Mouse (Mus musculus) limb, embryonic 13.5 days (tissue): ENCODE measurements around the gene Ascl1. TPM values are rescaled to one million over a fixed set of nuclear protein-coding genes. Genes with fewer than 3 reads are reported as not detected.

Source experiments
- ATAC-seq: fragments of 200-750 bp; cut with Nextera tagmentation; 2 replicates; pipeline ENCODE4 v1.8.0; 2017; ENCODE audit warnings: low read depth, moderate number of reproducible peaks, moderate TSS enrichment; ENCODE audit not compliant: low FRiP score
- H3K27ac ChIP-seq: fragments of 300-500 bp; sonication (generic); 2 replicates; pipeline ENCODE4 v1.5.1; 2015; ENCODE audit warnings: inconsistent platforms, mild to moderate bottlenecking, moderate library complexity
- H3K27me3 ChIP-seq: fragments of 300-500 bp; sonication (generic); 2 replicates; pipeline ENCODE4 v1.6.1; 2015; ENCODE audit warnings: mild to moderate bottlenecking, inconsistent platforms
- H3K36me3 ChIP-seq: fragments of 300-500 bp; sonication (generic); 2 replicates; pipeline ENCODE4 v1.6.1; 2015; ENCODE audit warnings: inconsistent platforms, mild to moderate bottlenecking, moderate library complexity
- H3K4me1 ChIP-seq: fragments of 300-500 bp; sonication (generic); 2 replicates; pipeline ENCODE4 v1.6.1; 2015; ENCODE audit warnings: inconsistent platforms
- H3K4me2 ChIP-seq: fragments of 300-500 bp; sonication (generic); replicated peaks from 2 replicates; pipeline ENCODE4 v1.6.1; 2015; ENCODE audit warnings: inconsistent platforms, mild to moderate bottlenecking, moderate library complexity
- H3K4me3 ChIP-seq: fragments of 300-500 bp; sonication (generic); 2 replicates; pipeline ENCODE4 v1.5.1; 2015; ENCODE audit warnings: moderate library complexity, mild to moderate bottlenecking, inconsistent platforms
- H3K9ac ChIP-seq: fragments of 300-500 bp; sonication (generic); 2 replicates; pipeline ENCODE4 v1.6.1; 2015; ENCODE audit warnings: mild to moderate bottlenecking, inconsistent platforms
- H3K9me3 ChIP-seq: fragments of 300-500 bp; sonication (generic); 2 replicates; pipeline ENCODE4 v1.6.1; 2016; ENCODE audit warnings: inconsistent platforms
- WGBS: fragments of 180-500 bp; shearing (Covaris S2); methylation state at CpG from one replicate; pipeline ENCODE4 v1.1.7; 2015; 5-methylcytosine and 5-hydroxymethylcytosine counted together
- polyA plus RNA-seq: library from polyadenylated mRNA; unstranded; fragments of >200 nt; fragmentation: Nextera tagmentation; extraction: Ambion mirVana; gene quantifications from 2 replicates; pipeline ENCODE4 v1.2.1, GENCODE M21; 2015

The Ascl1 gene
- polyA plus RNA-seq, 1 experiment from 2014 or later = not detected

- H3K27me3 ChIP-seq = peaks cover 19% of the 10 kb centered on the region
- H3K4me2 ChIP-seq = no peak overlapping the region
- H3K4me1 ChIP-seq = no peaks in the 10 kb centered on the region
- no peak overlapping the region for H3K9ac ChIP-seq
- H3K4me3 ChIP-seq = no peak overlapping the region
- no peak for ATAC-seq
- H3K9me3 ChIP-seq = no peaks in the 10 kb centered on the region
- H3K27ac ChIP-seq = no peak overlapping the region
- WGBS = 62% methylated on average over 5 of the region's 5 CpGs
- H3K36me3 ChIP-seq = no peaks in the 10 kb centered on the region
Observed at GRCm38 (mm10) chr10:87477895-87478294, 15.6 kb downstream of the Ascl1 start.

GRCm38 (mm10) chr10:87474971-87475370, 18.5 kb downstream of the Ascl1 start:
- no peak overlapping the region for H3K4me3 ChIP-seq

GRCm38 (mm10) chr10:87473475-87474131, 19.9 kb downstream of the Ascl1 start:
- H3K27ac ChIP-seq = no peak overlapping the region
- H3K4me1 ChIP-seq = no peaks in the 10 kb centered on the region
- WGBS = 75% methylated on average over 10 of the region's 10 CpGs
- no peaks in the 10 kb centered on the region for H3K36me3 ChIP-seq
- H3K9me3 ChIP-seq = no peaks in the 10 kb centered on the region
- H3K27me3 ChIP-seq = no peaks in the 10 kb centered on the region
- no peak for ATAC-seq
- no peak overlapping the region for H3K4me3 ChIP-seq
- no peak overlapping the region for H3K4me2 ChIP-seq
- H3K9ac ChIP-seq = no peak overlapping the region

More at GRCm38 (mm10) chr10:87474971-87475370, 18.5 kb downstream of the Ascl1 start:
- Histone ChIP-seq H3K27me3 (no peaks in the 10 kb centered on the region), H3K9ac (no peak overlapping the region), H3K4me1 (no peaks in the 10 kb centered on the region), H3K4me2 (no peak overlapping the region), H3K27ac (no peak overlapping the region), H3K9me3 (no peaks in the 10 kb centered on the region), H3K36me3 (no peaks in the 10 kb centered on the region)
- ATAC-seq = no peak
- 83% methylated on average over 2 of the region's 2 CpGs for WGBS

- 85% methylated on average over 3 of the region's 3 CpGs for WGBS
- Histone ChIP-seq H3K4me1 (peaks cover 14% of the 10 kb centered on the region; the same call in 1 of the 2 replicates), H3K27me3 (no peaks in the 10 kb centered on the region), H3K4me3 (no peak overlapping the region), H3K9me3 (no peaks in the 10 kb centered on the region), H3K27ac (no peak overlapping the region), H3K9ac (no peak overlapping the region), H3K36me3 (no peaks in the 10 kb centered on the region), H3K4me2 (no peak overlapping the region)
- ATAC-seq = no peak
Observed at GRCm38 (mm10) chr10:87450777-87451176, 42.7 kb downstream of the Ascl1 start.

- Histone ChIP-seq H3K4me2 (no peak overlapping the region), H3K27me3 (no peaks in the 10 kb centered on the region), H3K4me3 (no peak overlapping the region), H3K4me1 (peaks cover 14% of the 10 kb centered on the region; the same call in 1 of the 2 replicates), H3K27ac (no peak overlapping the region), H3K36me3 (no peaks in the 10 kb centered on the region), H3K9me3 (no peaks in the 10 kb centered on the region), H3K9ac (no peak overlapping the region)
- WGBS = 85% methylated on average over 6 of the region's 6 CpGs
- no peak for ATAC-seq
Observed at GRCm38 (mm10) chr10:87449368-87449767, 44.1 kb downstream of the Ascl1 start.

GRCm38 (mm10) chr10:87448257-87448656, 45.2 kb downstream of the Ascl1 start:
- Histone ChIP-seq H3K9ac (no peak overlapping the region), H3K27me3 (no peaks in the 10 kb centered on the region), H3K4me3 (no peak overlapping the region), H3K27ac (no peak overlapping the region), H3K4me1 (peaks cover 14% of the 10 kb centered on the region; the same call in 1 of the 2 replicates), H3K4me2 (peak overlapping the region; percentile 56; the same call in 1 of the 2 replicates), H3K36me3 (no peaks in the 10 kb centered on the region), H3K9me3 (no peaks in the 10 kb centered on the region)
- WGBS = 44% methylated on average over 5 of the region's 5 CpGs
- no peak for ATAC-seq

GRCm38 (mm10) chr10:87447754-87448095, 45.7 kb downstream of the Ascl1 start:
- peak overlapping the region; percentile 26 for H3K4me3 ChIP-seq

GRCm38 (mm10) chr10:87446829-87447753, 46.4 kb downstream of the Ascl1 start:
- Histone ChIP-seq H3K36me3 (no peaks in the 10 kb centered on the region), H3K4me1 (peaks cover 14% of the 10 kb centered on the region; the same call in 1 of the 2 replicates), H3K27ac (no peak overlapping the region), H3K4me3 (peak overlapping the region; percentile 26; the same call in 1 of the 2 replicates), H3K9me3 (no peaks in the 10 kb centered on the region), H3K4me2 (peak overlapping the region; percentile 56), H3K27me3 (no peaks in the 10 kb centered on the region), H3K9ac (no peak overlapping the region)
- ATAC-seq = no peak
- WGBS = 29% methylated on average over 13 of the region's 13 CpGs

More at GRCm38 (mm10) chr10:87447754-87448095, 45.7 kb downstream of the Ascl1 start:
- no peak overlapping the region; the same call in 1 of the 2 replicates for H3K9ac ChIP-seq
- peak; percentile 83 for ATAC-seq
- peaks cover 14% of the 10 kb centered on the region; the same call in 1 of the 2 replicates for H3K4me1 ChIP-seq
- peak overlapping the region; percentile 56 for H3K4me2 ChIP-seq
- no peaks in the 10 kb centered on the region for H3K27me3 ChIP-seq
- no peaks in the 10 kb centered on the region for H3K36me3 ChIP-seq
- no peak overlapping the region for H3K27ac ChIP-seq
- no peaks in the 10 kb centered on the region for H3K9me3 ChIP-seq
- WGBS = under 1% methylated on average over 9 of the region's 9 CpGs

- Histone ChIP-seq H3K4me1 (peaks cover 14% of the 10 kb centered on the region; the same call in 1 of the 2 replicates), H3K27me3 (no peaks in the 10 kb centered on the region), H3K9ac (no peak overlapping the region), H3K36me3 (no peaks in the 10 kb centered on the region), H3K9me3 (no peaks in the 10 kb centered on the region), H3K27ac (no peak overlapping the region), H3K4me3 (no peak overlapping the region), H3K4me2 (no peak overlapping the region)
- no peak for ATAC-seq
- 69% methylated on average over 2 of the region's 2 CpGs for WGBS
Observed at GRCm38 (mm10) chr10:87446139-87446828, 47.2 kb downstream of the Ascl1 start.
